Comparison of ENCODE assay signal across 8 mouse cellular contexts in genomic region chr13:73763439-73764255, GRCm38 (mm10). TPM values are rescaled to one million over a fixed set of nuclear protein-coding genes. Genes with fewer than 3 reads are reported as not detected.
DNase-seq lines count a peak whose midpoint lies in the region; ATAC-seq lines count a peak whose summit lies in the region.

No protein-coding gene starts in this region.

- H3K4me3 ChIP-seq in hindbrain, embryonic 15.5 days: peak overlapping the region; percentile 47

- H3K27ac ChIP-seq in hindbrain, embryonic 15.5 days (replicated peaks): no peak overlapping the region

- H3K27me3 ChIP-seq in hindbrain, embryonic 15.5 days: no peaks in the 10 kb centered on the region

- H3K4me1 ChIP-seq in hindbrain, embryonic 15.5 days (replicated peaks): peaks cover 21% of the 10 kb centered on the region

- WGBS in hindbrain, embryonic 15.5 days: under 1% methylated on average over 69 of the region's 70 CpGs

- peak overlapping the region; percentile 49 for H3K9ac ChIP-seq in hindbrain, embryonic 15.5 days

- no peaks in the 10 kb centered on the region for H3K36me3 ChIP-seq in hindbrain, embryonic 15.5 days

- peak overlapping the region; percentile 69 for H3K4me2 ChIP-seq in hindbrain, embryonic 15.5 days

- DNase-seq in NIH3T3 (ENCODE audit: low read depth): peak; percentile 86
- DNase-seq in c-Kit-positive CD71-positive TER-119-positive erythroid progenitor cells, embryonic 14.5 days (ENCODE audit: low spot score): peak; percentile 80
- peak; percentile 85 for DNase-seq in gastrocnemius, adult 18-20 months (ENCODE audit: low spot score)
- peak; percentile 11 to 14 for DNase-seq in left cerebral cortex, postnatal 25 days (ENCODE audit: low spot score in 2 of 2)
- DNase-seq in right cerebral cortex, postnatal 25 days: peak; percentile 23
- DNase-seq in urinary bladder, postnatal 4 days (ENCODE audit: low spot score in 2 of 2): peak; percentile 86 to 88

- ATAC-seq in hindbrain, embryonic 15.5 days (ENCODE audit: low FRiP score, low read depth): peak; percentile 86
- ATAC-seq in megakaryocyte-erythroid progenitor cell, adult 5-6 weeks (replicated peaks; ENCODE audit: low FRiP score, low TSS enrichment, poor library complexity, severe bottlenecking): peak; percentile 88

- no peaks in the 10 kb centered on the region for H3K9me3 ChIP-seq in hindbrain, embryonic 15.5 days

- intact Hi-C loops in left cerebral cortex, postnatal 25 days (cut with DNase I): no loop called here

RNA-seq across cellular contexts. Expression of gene Slc12a7, which starts 30.8 kb away (rescaled TPM):
- 1 to 10 TPM; 3.6 to 5.1 TPM for total RNA-seq in gastrocnemius, adult 18-20 months (2021)
- polyA plus RNA-seq in hindbrain, embryonic 15.5 days (2015; fragmentation: Nextera tagmentation; extraction: Ambion mirVana): 10.1 and 10.6 TPM in 2 replicates
- total RNA-seq in left cerebral cortex, postnatal 25 days (2021): 1 to 10 TPM; 3.6 to 6.8 TPM
- total RNA-seq in megakaryocyte-erythroid progenitor cell, adult 5-6 weeks (2014; fragmentation: Nextera tagmentation): 13.3 and 15.4 TPM in 2 replicates
- 2.2 and 3.5 TPM in 2 replicates for total RNA-seq in megakaryocyte-erythroid progenitor cell, adult 5-6 weeks (2017)

RNA-seq across cellular contexts. Expression of gene Slc6a19, which starts 59.0 kb away (rescaled TPM):
- total RNA-seq in gastrocnemius, adult 18-20 months (2021): under 1 TPM in 1 of 2 experiments, not detected in 1; 0.05 TPM
- polyA plus RNA-seq in hindbrain, embryonic 15.5 days (2015; fragmentation: Nextera tagmentation; extraction: Ambion mirVana): 0.12 and 0.22 TPM in 2 replicates
- total RNA-seq in left cerebral cortex, postnatal 25 days (2021): under 1 TPM in 1 of 2 experiments, not detected in 1; 0.18 TPM
- total RNA-seq in megakaryocyte-erythroid progenitor cell, adult 5-6 weeks (2014; fragmentation: Nextera tagmentation): 2.0 and 5.1 TPM in 2 replicates
- total RNA-seq in megakaryocyte-erythroid progenitor cell, adult 5-6 weeks (2017): not detected in 2 replicates

Comparison
In these comparisons a context has a peak if more than half of its experiments do, and no peak if none do; other contexts are left out.
1. DNase-seq: peak in every context shown above with its lines; median percentile 87 in urinary bladder, postnatal 4 days; 86 in NIH3T3; 85 in gastrocnemius, adult 18-20 months; 80 in c-Kit-positive CD71-positive TER-119-positive erythroid progenitor cells, embryonic 14.5 days; 23 in right cerebral cortex, postnatal 25 days; 12 in left cerebral cortex, postnatal 25 days.